Mouse (Mus musculus) heart, embryonic 13.5 days (tissue): ENCODE data around the gene Gm34302. TPM values are rescaled to one million over a fixed set of nuclear protein-coding genes. Genes with fewer than 3 reads are reported as not detected.

ENCODE experiments used
- ATAC-seq: fragments of 200-750 bp; cut with Nextera tagmentation; 2 replicates; pipeline ENCODE4 v1.8.0; 2017; ENCODE audit warnings: moderate TSS enrichment; ENCODE audit not compliant: insufficient number of reproducible peaks, low FRiP score, low TSS enrichment; ENCODE audit errors: extremely low read depth
- H3K27ac ChIP-seq: fragments of 300-500 bp; sonication (generic); replicated peaks from 2 replicates; pipeline ENCODE4 v1.5.1; 2015; ENCODE audit warnings: moderate library complexity, mild to moderate bottlenecking, inconsistent platforms
- H3K27me3 ChIP-seq: fragments of 300-500 bp; sonication (generic); replicated peaks from 2 replicates; pipeline ENCODE4 v1.6.1; 2015; ENCODE audit warnings: mild to moderate bottlenecking, inconsistent platforms
- H3K36me3 ChIP-seq: fragments of 300-500 bp; sonication (generic); 2 replicates; pipeline ENCODE4 v1.6.1; 2015; ENCODE audit warnings: mild to moderate bottlenecking, inconsistent platforms
- H3K4me1 ChIP-seq: fragments of 300-500 bp; sonication (generic); 2 replicates; pipeline ENCODE4 v1.6.1; 2015; ENCODE audit warnings: inconsistent platforms
- H3K4me2 ChIP-seq: fragments of 300-500 bp; sonication (generic); 2 replicates; pipeline ENCODE4 v1.6.1; 2015; ENCODE audit warnings: inconsistent platforms, mild to moderate bottlenecking, moderate library complexity
- H3K4me3 ChIP-seq: fragments of 300-500 bp; sonication (generic); 2 replicates; pipeline ENCODE4 v1.5.1; 2015; ENCODE audit warnings: moderate library complexity, mild to moderate bottlenecking, inconsistent platforms
- H3K9ac ChIP-seq: fragments of 300-500 bp; sonication (generic); 2 replicates; pipeline ENCODE4 v1.6.1; 2015; ENCODE audit warnings: inconsistent platforms, mild to moderate bottlenecking, moderate library complexity
- H3K9me3 ChIP-seq: fragments of 300-500 bp; sonication (generic); 2 replicates; pipeline ENCODE4 v1.6.1; 2016; ENCODE audit warnings: inconsistent platforms
- WGBS: fragments of 180-500 bp; shearing (Covaris S2); methylation state at CpG from one replicate; pipeline ENCODE4 v1.1.7; 2015; ENCODE audit warnings: mixed read lengths; 5-methylcytosine and 5-hydroxymethylcytosine counted together
- polyA plus RNA-seq: library from polyadenylated mRNA; unstranded; fragments of >200 nt; fragmentation: Nextera tagmentation; extraction: Ambion mirVana; gene quantifications from 2 replicates; pipeline ENCODE4 v1.2.1, GENCODE M21; 2015

Gm34302 gene
- polyA plus RNA-seq, 1 experiment from 2014 or later = not detected

GRCm38 (mm10) chr3:63438898-63439297 lies 44.8 kb downstream of the Gm34302 start:
- no peak overlapping the region for H3K4me2 ChIP-seq
- H3K27ac ChIP-seq = no peak overlapping the region
- no peak for ATAC-seq
- no peaks in the 10 kb centered on the region for H3K36me3 ChIP-seq
- H3K27me3 ChIP-seq = no peaks in the 10 kb centered on the region
- H3K9ac ChIP-seq = no peak overlapping the region
- H3K4me3 ChIP-seq = no peak overlapping the region
- WGBS = 73% methylated on average over 3 of the region's 3 CpGs
- no peaks in the 10 kb centered on the region for H3K9me3 ChIP-seq
- no peaks in the 10 kb centered on the region for H3K4me1 ChIP-seq

Other genes starting within 250 kb of the Gm34302 start
- gene Mme, start 242.3 kb downstream of the Gm34302 start, polyA plus RNA-seq = 4.2 and 6.6 TPM in 2 replicates